Mouse (Mus musculus) forelimb bud, embryonic 11.5 days (tissue): ENCODE measurements around the gene Gzf1.

ENCODE experiments used
- DNase-seq: peaks from one replicate; pipeline ENCODE4 v3.0.0-alpha.2; 2012; ENCODE audit warnings: low read depth, low spot score

The Gzf1 gene

DNA sequence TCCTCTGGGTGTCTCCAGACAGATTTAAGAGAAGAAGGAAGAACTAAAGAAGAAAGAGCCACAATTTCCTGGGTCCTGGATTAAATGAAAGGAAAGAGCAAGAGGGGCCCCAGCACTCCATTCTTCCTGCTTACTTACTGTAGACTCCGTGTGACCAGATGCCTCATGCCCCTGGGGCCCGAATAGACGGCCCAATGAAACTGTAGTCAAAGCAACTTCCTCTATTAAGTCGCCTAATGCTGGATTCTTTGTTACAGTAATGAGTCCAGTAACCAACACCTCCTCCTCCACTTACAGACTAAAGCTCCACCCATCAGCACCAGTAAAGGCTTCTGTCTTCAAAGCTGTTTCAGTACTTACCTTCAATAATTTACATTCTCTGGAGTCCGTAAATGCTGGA is 17.7 kb downstream of the Gzf1 start:
- peak; percentile 29 for DNase-seq

DNA sequence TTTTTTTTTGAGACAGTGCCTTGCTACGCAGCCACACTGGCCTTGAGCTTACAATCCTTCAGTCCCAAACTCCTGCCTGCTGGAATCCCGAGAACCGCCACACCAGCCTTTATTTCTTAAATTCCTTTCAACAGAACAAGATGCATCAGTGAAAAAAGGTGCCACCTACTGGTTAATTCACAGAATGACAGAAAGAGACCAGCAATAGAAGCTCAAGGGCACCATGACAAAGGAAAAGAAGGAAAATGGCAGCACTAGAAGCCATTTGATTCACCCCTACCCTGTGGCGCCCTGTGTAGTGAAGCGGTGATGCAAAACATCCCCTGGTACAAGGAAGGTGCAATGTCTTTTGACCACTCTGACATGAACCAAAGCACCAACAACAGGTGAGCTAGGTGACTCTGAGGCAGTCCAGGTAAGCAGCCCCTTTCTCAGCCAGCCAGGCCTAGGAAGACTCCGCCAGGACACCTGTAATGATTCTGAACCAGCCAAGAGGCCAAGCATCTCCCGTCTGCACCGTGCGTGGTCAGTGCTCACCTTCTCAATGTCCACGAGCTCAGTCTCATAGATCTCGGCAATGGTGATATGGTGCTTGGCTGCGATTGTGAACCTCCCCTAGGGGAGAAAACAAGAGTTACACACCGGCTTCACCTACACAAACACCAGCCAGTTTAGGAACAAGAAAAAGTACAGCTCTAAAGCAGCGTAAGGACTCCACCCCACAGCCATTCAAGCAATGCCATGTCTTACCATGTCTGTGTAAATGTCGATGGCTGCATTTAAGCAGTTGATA is 25.8 kb downstream of the Gzf1 start:
- DNase-seq = peak; percentile 34

DNA sequence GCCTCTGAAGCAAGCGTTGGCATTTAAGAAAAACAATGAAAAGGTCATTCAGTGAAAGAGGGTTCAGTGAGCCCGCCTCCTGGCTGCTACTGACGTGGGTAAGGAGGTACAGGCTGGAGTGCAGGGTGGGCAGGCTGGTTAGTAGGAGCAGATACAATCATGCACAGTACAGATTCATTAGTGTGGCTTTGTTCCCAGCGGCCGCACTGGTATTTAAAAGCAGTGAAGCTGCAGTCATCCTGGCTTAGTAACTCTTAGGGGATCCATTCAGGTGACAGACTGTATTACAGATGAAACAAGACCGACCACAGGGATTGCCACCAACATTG is 26.3 kb downstream of the Gzf1 start:
- no peak for DNase-seq

DNA sequence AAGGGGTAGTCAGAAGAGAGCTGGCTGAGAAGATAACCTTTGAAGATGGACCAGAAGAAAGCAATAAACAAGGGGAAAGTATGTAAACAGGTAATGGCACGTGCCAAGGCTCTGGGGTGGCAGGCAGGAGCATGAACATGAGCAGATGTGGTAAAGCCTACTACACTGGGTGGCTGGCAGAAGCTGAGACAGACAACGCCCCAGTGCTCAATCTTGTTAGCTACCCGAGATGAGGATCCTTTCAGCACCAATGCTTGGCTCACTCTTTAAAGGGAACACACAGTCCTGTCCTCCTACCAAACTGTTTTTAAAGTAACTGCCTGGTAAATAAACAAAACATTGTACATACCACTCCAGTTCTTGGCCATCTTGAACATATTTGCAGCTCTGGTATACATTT is 31.5 kb downstream of the Gzf1 start:
- DNase-seq = no peak

DNA sequence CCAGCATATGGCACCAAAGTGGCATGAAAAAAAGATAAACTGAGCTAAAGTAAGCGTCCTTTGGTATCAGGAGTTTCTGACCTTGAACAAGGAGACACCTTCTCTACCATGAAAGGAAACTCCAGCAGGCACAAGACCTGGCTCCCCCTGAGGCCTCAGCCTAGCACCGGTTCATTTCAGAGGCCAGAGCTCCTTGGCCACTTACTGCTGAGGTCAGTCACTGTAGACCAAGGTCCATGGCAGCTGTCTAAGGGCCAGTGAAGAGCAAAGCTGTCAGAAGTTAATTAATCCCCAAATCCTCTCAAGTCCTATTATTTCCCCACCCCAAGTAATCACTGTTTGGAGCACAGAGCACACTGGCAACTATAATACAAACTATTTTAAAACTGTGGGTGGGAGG is 36.2 kb downstream of the Gzf1 start:
- DNase-seq = no peak

DNA sequence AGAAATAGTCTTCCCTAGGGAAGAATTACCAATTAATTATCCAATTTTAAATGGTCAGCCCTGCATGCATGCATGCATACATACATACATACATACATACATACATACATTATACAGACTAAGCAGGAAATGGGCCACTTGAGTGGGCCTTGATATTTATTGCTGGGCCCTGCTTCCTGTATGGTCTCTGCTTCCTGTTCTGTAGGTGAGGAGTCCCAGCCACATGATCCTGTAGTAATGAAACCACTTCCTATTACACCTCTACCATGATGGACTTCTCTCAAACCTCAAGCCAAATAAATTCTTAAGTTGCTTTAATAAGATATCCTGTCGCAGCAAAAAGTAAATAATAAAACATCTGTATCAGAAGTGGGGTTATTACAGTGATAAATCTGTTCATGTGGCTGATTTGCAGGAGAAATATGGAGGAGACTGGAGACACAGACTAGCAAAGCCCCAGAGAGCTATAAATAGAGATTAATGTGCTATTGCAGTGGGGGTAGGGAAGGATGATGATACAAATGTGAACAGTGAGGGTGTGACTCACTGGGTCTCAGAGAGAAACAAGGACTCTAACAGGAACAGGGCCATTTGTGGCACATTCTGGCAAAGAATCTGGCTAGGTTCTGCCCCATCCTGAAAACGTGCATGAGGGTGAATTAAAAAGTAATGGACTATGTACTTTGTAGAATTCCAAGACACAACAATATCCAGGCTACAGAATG is 38.6 kb downstream of the Gzf1 start:
- no peak for DNase-seq

DNA sequence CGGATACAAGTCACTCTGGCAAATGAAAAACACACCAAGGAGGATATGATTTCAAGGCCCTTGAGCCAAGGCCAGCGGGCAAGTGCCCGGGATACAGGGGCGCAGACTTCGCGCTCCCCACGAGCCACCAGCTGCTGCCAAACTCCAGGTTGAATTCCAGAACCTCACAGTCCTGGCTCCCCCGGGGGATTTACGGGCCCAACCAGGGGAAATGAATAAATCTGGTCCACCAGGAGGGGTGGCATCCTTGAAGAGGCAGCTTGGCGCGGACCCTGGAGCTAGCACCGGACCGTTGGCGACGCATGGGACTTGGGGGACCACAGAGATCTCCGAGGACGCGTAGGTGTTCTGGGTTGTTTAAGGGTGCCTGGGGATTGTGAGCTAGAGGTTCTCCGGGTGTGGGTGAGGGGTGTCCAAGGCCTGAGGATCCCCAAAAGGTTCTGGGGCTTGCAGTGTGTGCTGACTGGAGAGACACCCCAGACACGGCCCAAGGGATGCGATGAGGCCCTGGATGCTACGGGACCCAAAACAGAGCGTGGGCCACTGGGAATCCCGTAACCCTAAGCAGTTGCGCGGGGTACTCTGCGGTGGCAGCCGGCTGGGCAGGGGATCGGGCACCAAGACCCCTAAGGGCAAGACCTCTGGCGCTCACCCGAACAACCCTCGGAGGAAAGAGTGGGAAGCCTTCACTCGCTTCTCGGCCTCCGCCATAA is 50.9 kb downstream of the Gzf1 start:
- peak; percentile 13 for DNase-seq

DNA sequence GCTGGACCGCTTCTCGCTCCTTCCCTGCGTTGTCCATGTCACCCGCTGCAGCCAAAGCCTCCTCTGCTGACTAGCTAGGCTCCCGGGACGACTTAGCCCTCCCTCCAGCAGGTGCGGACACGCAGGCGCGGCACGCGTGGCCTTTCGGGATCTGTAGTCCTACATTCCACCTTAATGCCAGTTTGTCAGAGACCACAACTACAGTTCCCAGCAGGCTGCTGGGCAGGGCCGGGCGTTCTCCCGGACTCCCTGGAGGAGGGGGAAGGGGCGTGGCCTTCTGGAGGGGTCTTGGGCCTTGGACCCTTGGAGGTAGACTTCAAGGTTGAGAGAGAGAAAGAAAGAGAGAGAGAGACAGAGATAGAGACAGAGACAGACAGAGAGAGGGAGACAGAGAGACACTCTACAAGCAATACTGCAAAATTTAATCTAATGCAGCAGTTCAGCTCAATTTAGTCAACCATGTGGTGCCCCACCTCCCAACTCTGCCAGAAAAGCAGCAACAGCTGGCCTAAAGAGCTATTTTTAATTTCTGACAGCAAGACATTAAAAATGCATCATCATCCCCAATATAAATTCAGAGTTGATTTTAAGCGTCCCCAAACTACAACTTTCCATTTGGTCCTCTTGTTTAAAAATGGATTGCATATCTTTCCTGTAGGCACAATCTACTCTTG is 51.6 kb downstream of the Gzf1 start, which contains the start of gene Napb:
Gene Napb (minus strand): TSS at position 141 of the 674 bp plus-strand sequence.
- peak; percentile 93 for DNase-seq
